Mouse (Mus musculus) left cerebral cortex, adult 2 months (tissue): ENCODE data around the gene Hnrnpu. TPM values are rescaled to one million over a fixed set of nuclear protein-coding genes. Genes with fewer than 3 reads are reported as not detected.

Experiments used
- DNase-seq, 2 experiments: peaks; one replicate each; pipeline ENCODE4 v3.0.0; 2021 to 2022; ENCODE audit warnings: low spot score in 2 of 2, mixed read lengths in 1 of 2; ENCODE audit errors: extremely low spot score in 1 of 2
- H3K27ac ChIP-seq: fragments of 200-600 bp; 2 replicates; pipeline ENCODE4 v1.8.1; 2022
- H3K4me3 ChIP-seq: fragments of 200-600 bp; 2 replicates; pipeline ENCODE4 v1.8.1; 2022
- CTCF ChIP-seq: fragments of 200-600 bp; IDR thresholded peaks from 2 replicates; pipeline ENCODE4 v1.8.1; 2022; ENCODE audit warnings: antibody characterized with exemption, mild to moderate bottlenecking, moderate library complexity
- intact Hi-C: fragments of 180-260 bp; cut with DNase I; formaldehyde crosslinking; loops from one replicate; pipeline ENCODE4 v1.15.1; 2025
- total RNA-seq, 2 experiments: library from RNA; stranded (reverse); gene quantifications; 2 replicates each; pipeline ENCODE4 v1.2.3; 2021

The Hnrnpu gene
- total RNA-seq, 2 experiments from 2014 or later, result 411 to 430 TPM

DNA sequence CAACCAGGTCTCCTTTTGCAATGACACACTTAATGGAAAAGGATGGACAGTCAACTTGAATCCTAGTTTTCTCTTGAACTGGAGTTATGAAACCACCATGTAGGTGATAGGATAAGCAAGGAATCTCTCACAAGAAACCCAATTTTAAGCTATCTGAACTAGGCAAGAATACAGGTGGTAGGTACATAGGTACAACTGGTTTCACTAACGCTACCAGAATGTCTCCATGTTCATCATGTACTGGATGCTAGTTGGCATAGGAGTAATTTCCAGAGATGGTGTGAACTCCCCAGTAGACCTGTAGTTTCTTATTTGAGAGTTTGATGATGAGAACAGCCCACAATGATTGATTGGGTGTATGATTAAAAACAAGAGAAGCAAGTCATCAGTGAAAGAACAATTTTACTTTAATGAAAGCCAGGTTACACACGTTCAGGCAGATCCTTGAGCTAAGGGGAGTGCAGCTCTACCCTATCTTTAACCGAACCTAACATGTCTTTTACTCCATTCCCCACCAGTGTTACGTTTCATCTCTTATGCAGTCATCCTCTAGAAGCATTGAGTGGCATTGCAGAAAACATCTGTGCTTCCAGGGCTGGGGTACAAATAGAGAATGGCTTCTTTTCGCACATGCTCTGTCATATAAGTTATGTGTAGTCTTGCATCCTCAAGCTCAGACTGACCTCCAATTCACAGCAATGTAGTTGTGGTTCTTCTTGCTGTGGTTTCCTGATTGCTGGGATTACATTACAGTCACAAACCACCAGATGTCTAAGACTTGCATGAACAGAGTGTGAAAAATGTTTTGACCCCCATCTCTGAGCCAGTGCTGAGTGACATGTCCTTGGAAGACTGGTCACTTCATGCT is 16.6 kb downstream of the Hnrnpu start:
- Histone ChIP-seq H3K4me3 (peak overlapping the region; percentile 84), H3K27ac (peak overlapping the region; percentile 20; the same call in 1 of the 2 replicates)
- TF ChIP-seq CTCF, result no peak
- intact Hi-C loops, result loop anchor here (1.0 kb wide), 1 partner anchor 8 kb away; no protein-coding TSS in a partner anchor
- DNase-seq, result no peak

DNA sequence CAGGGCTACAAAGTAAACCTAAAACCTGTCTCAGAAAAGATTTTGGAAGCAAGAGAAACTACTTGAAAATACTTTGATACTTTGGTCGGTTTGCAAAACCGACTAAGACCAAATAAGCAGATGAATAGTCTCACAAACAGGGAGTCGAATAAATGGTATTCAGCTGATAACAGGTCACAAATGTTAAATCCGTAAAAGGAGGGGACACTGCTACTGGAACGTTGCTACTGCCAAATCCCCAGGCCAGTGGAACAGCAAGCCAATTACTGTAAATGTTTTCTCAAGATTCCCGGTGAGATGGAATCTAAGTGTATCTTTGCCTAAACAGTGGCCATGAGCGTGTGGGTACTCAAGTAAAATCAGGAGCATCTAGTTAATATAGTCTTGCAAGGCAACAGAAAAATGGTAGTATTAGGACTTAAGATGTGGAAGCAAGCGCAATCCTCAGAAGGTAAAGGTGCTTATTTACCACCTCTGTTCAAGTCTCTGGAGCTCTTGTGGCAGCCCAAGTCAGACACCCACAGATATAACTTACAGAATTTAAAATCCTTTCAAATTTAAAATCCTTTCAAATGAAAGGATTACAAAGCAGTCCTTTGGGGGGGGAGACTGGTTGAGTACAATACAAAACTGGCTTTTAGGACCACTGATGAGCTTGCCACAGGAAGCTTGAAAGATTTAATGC is 17.4 kb downstream of the Hnrnpu start:
- no peak for DNase-seq
- H3K4me3 ChIP-seq, result peak overlapping the region; percentile 84
- peak overlapping the region; percentile 100; the same call in 1 of the 2 replicates for H3K27ac ChIP-seq
- no peak for TF ChIP-seq CTCF
- intact Hi-C loops, result loop anchor here (1.0 kb wide), 1 partner anchor 9 kb away; no protein-coding TSS in a partner anchor

DNA sequence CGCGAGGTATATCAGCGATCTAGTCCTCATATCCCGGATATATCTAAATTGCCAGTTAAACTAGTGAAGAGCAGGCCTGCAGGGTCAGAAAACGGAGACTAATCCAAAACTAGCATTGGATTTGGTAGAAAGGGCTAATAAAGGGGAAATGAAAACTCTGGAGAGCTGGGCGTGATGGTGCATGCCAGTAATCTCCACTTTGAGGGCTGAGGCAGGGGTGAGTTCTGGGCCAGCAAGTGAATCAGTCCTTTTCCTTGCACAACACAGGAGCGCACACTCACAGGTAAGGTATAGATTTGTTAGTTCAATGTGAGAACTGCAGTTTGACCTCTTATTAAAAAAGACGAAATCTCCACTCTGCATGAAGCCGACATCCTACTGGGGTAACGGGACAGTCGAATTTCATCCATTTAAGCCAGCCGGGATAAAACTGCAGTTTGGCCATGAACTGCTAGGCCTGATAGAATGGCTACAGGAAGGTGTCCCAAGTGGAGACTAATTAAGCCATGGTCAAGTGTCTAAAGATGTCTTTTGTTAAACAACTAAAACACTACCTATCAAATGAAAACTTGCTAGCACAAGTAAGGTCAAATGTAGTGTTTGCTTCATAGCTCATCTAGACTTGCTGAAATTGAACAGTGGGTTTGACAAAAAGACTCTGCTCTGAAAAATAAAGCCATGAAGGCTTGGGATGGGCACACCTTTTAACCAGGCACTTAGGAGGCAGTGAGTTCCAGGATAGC is 18.1 kb downstream of the Hnrnpu start:
- peak in 1 of 2 experiments; percentile 32 for DNase-seq
- H3K27ac ChIP-seq, result peak overlapping the region; percentile 100
- peak overlapping the region; percentile 84 for H3K4me3 ChIP-seq
- no peak for TF ChIP-seq CTCF
- intact Hi-C loops, result loop anchor here (1.0 to 10.0 kb wide), 3 partner anchors 10 to 1225 kb away; partner anchors contain the start of genes Cnst and Tfb2m

DNA sequence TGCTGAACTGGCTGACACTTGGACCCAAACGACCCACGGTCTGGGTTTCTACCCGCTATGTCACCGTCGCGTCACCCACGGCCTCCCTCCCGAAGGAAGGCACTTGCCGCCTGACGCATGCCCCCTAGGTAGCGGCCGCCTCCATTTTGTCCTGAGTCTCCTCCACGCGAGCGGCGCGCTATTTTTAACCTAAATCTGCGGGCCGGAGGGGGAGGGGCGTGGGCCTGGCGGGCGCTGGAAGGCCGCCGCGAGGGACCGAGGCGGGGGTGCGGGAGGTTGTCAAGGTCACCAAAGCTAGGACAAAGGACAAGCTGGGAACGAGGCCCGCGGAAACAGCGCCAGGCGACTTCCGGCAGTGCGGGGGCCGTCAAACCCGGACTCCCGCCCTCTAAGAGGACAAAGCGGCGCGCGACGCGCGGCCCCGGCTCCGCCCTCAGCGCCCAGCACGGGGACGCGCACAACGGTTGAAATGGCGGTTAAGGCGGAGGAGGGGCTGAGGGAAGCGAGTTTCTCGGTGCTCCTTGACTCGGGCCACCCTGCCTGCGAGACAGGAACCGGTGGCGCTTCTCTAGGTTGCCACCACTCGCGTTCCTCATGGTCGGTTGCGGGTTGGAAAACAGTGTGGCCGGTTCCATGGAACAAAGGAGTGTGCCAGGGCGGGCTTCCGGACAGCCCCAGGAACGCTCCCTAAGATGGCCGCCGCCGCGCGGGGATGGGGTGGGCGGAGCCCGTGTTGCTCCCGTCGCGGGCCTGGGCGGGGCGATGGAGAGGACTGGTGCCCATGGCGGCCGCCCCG is 19.0 kb downstream of the Hnrnpu start, which contains the start of gene Cox20:
Gene Cox20, plus strand, starts transcription at position 742 of the 796 bp plus-strand sequence.
- Histone ChIP-seq H3K4me3 (peak within 1 kb of the TSS; percentile 84), H3K27ac (peak within 1 kb of the TSS; percentile 100)
- intact Hi-C loops, result loop anchor here (1.0 to 10.0 kb wide), 5 partner anchors 19 to 1226 kb away; partner anchors contain the start of genes Cnst, Efcab2, Hnrnpu and Tfb2m
- peak; percentile 94 to 95 for DNase-seq
- TF ChIP-seq CTCF, result no peak

DNA sequence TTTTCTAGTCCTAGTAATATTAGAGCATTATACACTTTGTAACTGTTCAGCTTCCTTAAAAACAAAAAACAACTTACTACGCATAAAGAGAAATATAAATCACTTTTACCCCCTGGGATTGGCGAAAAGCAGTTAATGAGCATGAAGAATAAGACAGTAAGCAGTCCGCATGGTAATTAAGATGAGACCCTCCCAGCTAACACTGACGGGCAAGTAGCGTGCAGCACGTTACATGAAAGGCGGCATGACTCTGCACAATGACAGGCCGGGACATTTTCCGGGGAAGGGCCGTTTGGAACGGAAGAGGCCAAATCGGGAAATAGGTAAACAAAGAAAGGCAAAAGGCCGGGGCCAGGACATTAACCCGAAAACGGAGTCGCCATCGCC is 19.6 kb downstream of the Hnrnpu start:
- Histone ChIP-seq H3K27ac (peak overlapping the region; percentile 100), H3K4me3 (peak overlapping the region; percentile 84)
- no peak for DNase-seq
- intact Hi-C loops, result loop anchor here (1.0 to 10.0 kb wide), 5 partner anchors 19 to 1227 kb away; partner anchors contain the start of genes Cnst, Efcab2, Hnrnpu and Tfb2m
- no peak for TF ChIP-seq CTCF

DNA sequence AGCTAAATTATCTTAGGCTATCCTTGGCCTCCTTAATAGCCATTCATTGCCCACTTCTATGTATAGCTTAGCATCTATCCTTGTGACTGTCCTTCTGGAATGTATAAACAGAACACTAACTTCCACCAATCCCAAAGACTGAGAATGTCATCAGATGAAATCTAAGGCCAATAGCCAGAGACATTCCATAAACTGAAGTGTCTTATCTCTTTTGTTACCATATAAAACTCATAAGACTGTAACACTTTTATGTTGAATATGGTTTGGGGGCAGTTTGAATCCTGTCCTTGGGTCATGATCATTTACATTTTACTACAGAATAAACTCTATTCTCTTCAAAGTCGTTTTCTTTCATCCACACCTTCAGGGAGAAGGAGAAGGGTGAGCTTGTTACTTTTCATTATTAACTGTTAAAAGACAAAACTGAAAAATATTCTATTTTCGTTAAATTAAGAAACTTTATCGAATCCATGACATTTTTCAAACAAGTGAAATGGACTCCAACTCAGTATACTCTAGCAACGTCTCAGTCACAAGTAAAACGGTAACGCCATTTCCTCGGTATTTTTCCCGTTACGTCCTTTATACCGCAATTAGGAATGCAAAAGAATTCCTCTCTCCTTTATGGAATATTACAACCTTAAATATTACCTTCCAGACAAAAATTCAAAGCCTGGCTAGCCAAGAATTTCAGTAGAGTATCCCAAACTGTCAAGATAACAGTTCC is 20.2 kb downstream of the Hnrnpu start:
- DNase-seq, result no peak
- intact Hi-C loops, result loop anchor here (1.0 to 10.0 kb wide), 5 partner anchors 20 to 1227 kb away; partner anchors contain the start of genes Cnst, Efcab2, Hnrnpu and Tfb2m
- TF ChIP-seq CTCF, result no peak
- Histone ChIP-seq H3K4me3 (peak overlapping the region; percentile 84), H3K27ac (peak overlapping the region; percentile 100)

DNA sequence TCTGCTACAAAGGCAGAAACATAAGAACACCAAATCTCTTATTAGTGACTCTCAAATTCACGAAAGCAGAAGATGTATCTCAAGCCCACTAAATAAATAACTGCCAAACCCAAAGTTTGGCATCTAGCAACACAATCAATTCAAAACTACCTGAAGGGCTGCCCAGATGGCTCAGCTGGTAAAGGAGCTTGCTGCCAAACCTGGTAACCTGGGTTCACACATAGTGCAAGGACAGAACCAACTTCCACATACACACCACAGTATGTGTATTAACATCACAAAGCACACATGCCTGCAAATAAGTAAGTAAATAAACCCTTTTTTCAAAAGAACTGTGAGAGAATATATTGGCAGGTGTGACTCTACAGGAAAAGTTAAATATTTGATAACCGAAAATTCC is 23.4 kb downstream of the Hnrnpu start:
- no peak for DNase-seq
- intact Hi-C loops, result loop anchor here (10.0 kb wide), 1 partner anchor 1231 kb away; the partner anchor contains the start of genes Cnst and Tfb2m
- no peak overlapping the region for H3K27ac ChIP-seq
- H3K4me3 ChIP-seq, result no peak overlapping the region
- TF ChIP-seq CTCF, result no peak

DNA sequence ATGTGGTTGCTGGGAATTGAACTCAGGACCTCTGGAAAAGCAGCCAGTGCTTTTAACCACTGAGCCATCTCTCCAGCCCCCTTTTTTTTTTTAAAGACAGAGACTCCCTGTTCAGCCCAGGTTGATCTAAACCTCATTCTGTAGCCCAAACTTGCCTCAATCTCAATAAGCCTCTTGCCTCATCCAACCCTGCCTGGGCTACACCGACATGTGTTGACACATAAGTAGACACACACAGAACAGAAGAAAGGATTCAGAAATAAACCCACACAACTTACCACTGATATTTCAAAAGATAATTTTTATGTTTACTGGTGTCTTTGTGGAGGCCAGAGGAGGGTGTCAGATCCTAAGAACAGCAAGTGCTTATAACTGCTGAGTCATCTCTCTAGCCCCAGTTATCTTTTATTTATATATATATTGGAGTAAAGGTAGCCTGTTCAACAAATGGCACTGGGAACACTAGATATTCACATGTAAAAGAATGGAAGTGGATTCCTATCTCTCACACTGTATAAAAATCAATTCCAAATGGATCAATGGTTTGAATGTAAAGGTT is 24.5 kb downstream of the Hnrnpu start:
- no peak for DNase-seq
- intact Hi-C loops, result loop anchor here (10.0 kb wide), 1 partner anchor 1232 kb away; the partner anchor contains the start of genes Cnst and Tfb2m
- no peak for TF ChIP-seq CTCF
- H3K4me3 ChIP-seq, result no peak overlapping the region
- H3K27ac ChIP-seq, result no peak overlapping the region

DNA sequence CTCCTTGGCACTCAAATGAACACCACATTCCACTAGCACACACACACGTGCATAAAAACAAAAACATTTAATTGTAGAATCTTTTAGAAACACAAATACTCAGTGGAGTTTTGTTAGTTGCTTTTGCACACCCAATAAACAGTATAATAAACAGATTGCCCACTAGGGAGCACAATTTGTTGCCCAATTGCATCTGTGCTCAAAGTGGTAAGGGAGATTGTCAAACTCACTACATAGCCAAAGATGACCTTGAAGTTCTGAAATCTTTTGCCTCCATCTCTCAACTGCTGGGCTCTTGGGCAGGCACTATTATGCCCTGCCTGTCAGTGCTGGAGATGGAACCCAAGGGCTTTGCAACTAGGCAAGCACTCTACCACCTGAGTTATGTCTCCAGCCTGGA is 27.5 kb downstream of the Hnrnpu start:
- Histone ChIP-seq H3K4me3 (no peak overlapping the region), H3K27ac (no peak overlapping the region)
- TF ChIP-seq CTCF, result peak; percentile 54
- intact Hi-C loops, result loop anchor here (2.0 to 10.0 kb wide), 2 partner anchors 139 to 1235 kb away; partner anchors contain the start of genes Cnst and Tfb2m
- DNase-seq, result no peak
